Mouse (Mus musculus) kidney, embryonic 14.5 days (tissue): ENCODE measurements around the gene H60c. TPM values are rescaled to one million over a fixed set of nuclear protein-coding genes. Genes with fewer than 3 reads are reported as not detected.
"Not testable (repeated sequence)": the region's sequence is repeated elsewhere in the genome, so short reads cannot be mapped to it uniquely, and the experiment has no call there.

ENCODE experiments used
- ATAC-seq: fragments of 200-750 bp; cut with Nextera tagmentation; 2 replicates; pipeline ENCODE4 v1.8.0; 2017; ENCODE audit warnings: moderate number of reproducible peaks, mild to moderate bottlenecking, moderate TSS enrichment, moderate library complexity; ENCODE audit not compliant: low FRiP score, low TSS enrichment
- H3K27ac ChIP-seq: fragments of 300-500 bp; sonication (generic); 2 replicates; pipeline ENCODE4 v1.5.1; 2014; ENCODE audit warnings: low read depth, mild to moderate bottlenecking, low read length, moderate library complexity, mixed read lengths
- H3K27me3 ChIP-seq: fragments of 300-500 bp; sonication (generic); 2 replicates; pipeline ENCODE4 v1.6.1; 2014; ENCODE audit warnings: mild to moderate bottlenecking, low read length; ENCODE audit not compliant: control insufficient read depth, insufficient read depth
- H3K36me3 ChIP-seq: fragments of 300-500 bp; sonication (generic); 2 replicates; pipeline ENCODE4 v1.6.1; 2014; ENCODE audit warnings: low read length, mixed read lengths; ENCODE audit not compliant: control insufficient read depth, insufficient read depth
- H3K4me1 ChIP-seq: fragments of 300-500 bp; sonication (generic); 2 replicates; pipeline ENCODE4 v1.6.1; 2014; ENCODE audit warnings: low read length, mixed read lengths; ENCODE audit not compliant: control insufficient read depth, insufficient read depth
- H3K4me2 ChIP-seq: fragments of 300-500 bp; sonication (generic); replicated peaks from 2 replicates; pipeline ENCODE4 v1.6.1; 2014; ENCODE audit warnings: low read depth, mild to moderate bottlenecking, low read length
- H3K4me3 ChIP-seq: fragments of 300-500 bp; sonication (generic); 2 replicates; pipeline ENCODE4 v1.5.1; 2014; ENCODE audit warnings: mild to moderate bottlenecking, low read length
- H3K9ac ChIP-seq: fragments of 300-500 bp; sonication (generic); 2 replicates; pipeline ENCODE4 v1.6.1; 2014; ENCODE audit warnings: low read depth, mild to moderate bottlenecking, low read length, moderate library complexity
- H3K9me3 ChIP-seq: fragments of 300-500 bp; sonication (generic); 2 replicates; pipeline ENCODE4 v1.6.1; 2016; ENCODE audit warnings: low read length; ENCODE audit not compliant: control insufficient read depth
- WGBS: fragments of 180-500 bp; shearing (Covaris S2); extraction: QIAGEN DNeasy Blood & Tissue Kit; methylation state at CpG from one replicate; pipeline ENCODE4 v1.1.7; 2014; 5-methylcytosine and 5-hydroxymethylcytosine counted together
- polyA plus RNA-seq: library from polyadenylated mRNA; unstranded; fragments of >200 nt; fragmentation: Nextera tagmentation; extraction: Ambion mirVana; gene quantifications from 2 replicates; pipeline ENCODE4 v1.2.1, GENCODE M21; 2014

H60c gene
- polyA plus RNA-seq, 1 experiment from 2014 or later: not detected

GRCm38 (mm10) chr10:3262784-3263183 lies 4.8 kb downstream of the H60c start:
- H3K4me1 ChIP-seq: no peaks in the 10 kb centered on the region
- no peaks in the 10 kb centered on the region for H3K9me3 ChIP-seq
- H3K36me3 ChIP-seq: no peaks in the 10 kb centered on the region
- no peak overlapping the region for H3K9ac ChIP-seq
- no peak overlapping the region for H3K27ac ChIP-seq
- H3K27me3 ChIP-seq: no peaks in the 10 kb centered on the region
- no peak overlapping the region for H3K4me2 ChIP-seq
- 44% methylated on average over 2 of the region's 2 CpGs for WGBS
- no peak overlapping the region for H3K4me3 ChIP-seq
- peak; percentile 46; the same call in 1 of the 2 replicates for ATAC-seq

- Histone ChIP-seq H3K4me1 (no peaks in the 10 kb centered on the region), H3K4me3 (no peak overlapping the region), H3K36me3 (no peaks in the 10 kb centered on the region), H3K4me2 (no peak overlapping the region), H3K27me3 (no peaks in the 10 kb centered on the region), H3K9ac (no peak overlapping the region), H3K27ac (no peak overlapping the region), H3K9me3 (peaks cover 4% of the 10 kb centered on the region; the same call in 1 of the 2 replicates)
- 0 out of 2 replicates have a peak, but pooled peaks have one; percentile 20 for ATAC-seq
- 86% methylated on average over 3 of the region's 3 CpGs for WGBS
These were observed 10.2 kb downstream of the H60c start for GRCm38 (mm10) chr10:3257391-3257790.

DNA sequence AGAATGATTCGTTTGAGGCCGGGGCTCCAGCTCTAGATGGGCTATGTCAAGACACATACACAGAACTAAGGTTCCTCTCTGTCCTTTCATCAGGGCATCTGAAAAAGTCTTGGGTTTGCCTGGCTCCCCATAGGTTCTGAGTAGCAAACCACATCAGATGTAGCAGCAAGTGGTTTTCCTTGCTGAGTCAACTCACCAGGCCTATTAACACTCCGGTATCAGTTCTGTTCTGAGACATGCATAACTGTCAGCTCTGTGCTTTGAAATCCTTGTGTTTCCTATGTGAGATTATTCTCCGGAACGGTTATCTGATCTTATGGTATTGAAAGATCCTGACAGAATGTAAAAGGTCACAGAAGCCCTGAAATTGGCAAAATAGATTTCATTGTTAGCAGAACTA lies 29.1 kb downstream of the H60c start:
- H3K27me3 ChIP-seq, H3K4me1 ChIP-seq, H3K9ac ChIP-seq, ATAC-seq, H3K4me2 ChIP-seq, H3K36me3 ChIP-seq, H3K27ac ChIP-seq, H3K9me3 ChIP-seq, H3K4me3 ChIP-seq: not testable (repeated sequence)
- WGBS: 85% methylated on average over 5 of the region's 5 CpGs

DNA sequence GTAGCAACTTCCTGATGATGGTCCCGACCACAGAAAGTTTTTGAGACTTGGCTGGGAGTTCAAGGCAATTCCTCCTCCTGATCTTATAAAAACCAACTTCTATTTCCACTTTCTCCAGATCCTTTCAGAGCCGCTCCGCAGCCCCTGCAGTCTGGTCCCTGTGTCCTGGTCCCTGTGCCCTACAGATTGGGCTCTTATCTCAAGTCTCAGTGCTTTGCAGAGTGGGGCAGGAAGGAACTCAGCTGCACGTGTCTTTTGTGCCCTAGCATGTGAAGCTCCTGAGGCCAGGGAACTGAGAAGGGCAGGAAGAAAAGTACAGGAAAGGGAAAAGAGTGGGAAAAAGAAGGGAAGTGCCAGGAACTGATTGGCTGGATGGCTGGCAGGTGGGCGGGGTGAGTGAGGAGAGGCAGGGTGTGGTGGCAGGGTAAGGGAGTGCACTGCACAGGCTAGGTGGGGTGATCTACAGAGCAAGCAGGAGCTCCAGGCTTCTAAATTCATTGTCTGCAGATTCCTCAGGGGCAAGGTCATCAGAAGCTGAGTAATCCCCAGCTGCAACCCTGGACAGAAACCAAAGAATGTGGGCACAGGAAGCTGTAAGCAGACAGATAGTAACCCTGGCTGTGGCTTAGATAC lies 30.8 kb downstream of the H60c start:
- Histone ChIP-seq H3K4me3 (no peak overlapping the region), H3K9me3 (no peaks in the 10 kb centered on the region), H3K27me3 (no peaks in the 10 kb centered on the region), H3K4me1 (no peaks in the 10 kb centered on the region), H3K4me2 (no peak overlapping the region), H3K27ac (no peak overlapping the region), H3K9ac (no peak overlapping the region), H3K36me3 (no peaks in the 10 kb centered on the region)
- ATAC-seq: no peak
- WGBS: 72% methylated on average over 5 of the region's 5 CpGs

GRCm38 (mm10) chr10:3228447-3229195 lies 39.0 kb downstream of the H60c start:
- peak; percentile 92 for ATAC-seq
- no peaks in the 10 kb centered on the region for H3K4me1 ChIP-seq
- H3K27ac ChIP-seq: no peak overlapping the region
- no peaks in the 10 kb centered on the region for H3K9me3 ChIP-seq
- H3K36me3 ChIP-seq: no peaks in the 10 kb centered on the region
- H3K9ac ChIP-seq: no peak overlapping the region
- 33% methylated on average over 2 of the region's 2 CpGs for WGBS
- no peaks in the 10 kb centered on the region for H3K27me3 ChIP-seq
- H3K4me2 ChIP-seq: no peak overlapping the region
- H3K4me3 ChIP-seq: no peak overlapping the region

Other genes with a start within 250 kb of the H60c start
- 3.6 and 5.0 TPM in 2 replicates for gene Ppp1r14c, start 98.3 kb upstream of the H60c start, polyA plus RNA-seq